Mouse (Mus musculus) kidney, embryonic 15.5 days (tissue): Measurements from ENCODE around the gene AC134908.4. TPM values are rescaled to one million over a fixed set of nuclear protein-coding genes. Genes with fewer than 3 reads are reported as not detected.
A peak's percentile ranks its signal among the peaks of the same experiment; 100 is the strongest.
"Not testable (repeated sequence)": the region's sequence is repeated elsewhere in the genome, so short reads cannot be mapped to it uniquely, and the experiment has no call there.

Source experiments
- ATAC-seq: fragments of 200-750 bp; cut with Nextera tagmentation; replicated peaks from 2 replicates; pipeline ENCODE4 v1.8.0; 2017; ENCODE audit warnings: moderate TSS enrichment; ENCODE audit not compliant: low FRiP score
- H3K27ac ChIP-seq: fragments of 300-500 bp; sonication (generic); 2 replicates; pipeline ENCODE4 v1.5.1; 2015; ENCODE audit warnings: mild to moderate bottlenecking, inconsistent platforms
- H3K27me3 ChIP-seq: fragments of 300-500 bp; sonication (generic); 2 replicates; pipeline ENCODE4 v1.6.1; 2015; ENCODE audit warnings: inconsistent platforms
- H3K36me3 ChIP-seq: fragments of 300-500 bp; sonication (generic); 2 replicates; pipeline ENCODE4 v1.6.1; 2015; ENCODE audit warnings: inconsistent platforms
- H3K4me1 ChIP-seq: fragments of 300-500 bp; sonication (generic); 2 replicates; pipeline ENCODE4 v1.6.1; 2015; ENCODE audit warnings: inconsistent platforms
- H3K4me2 ChIP-seq: fragments of 300-500 bp; sonication (generic); 2 replicates; pipeline ENCODE4 v1.6.1; 2015; ENCODE audit warnings: moderate library complexity, mild to moderate bottlenecking, inconsistent platforms
- H3K4me3 ChIP-seq: fragments of 300-500 bp; sonication (generic); replicated peaks from 2 replicates; pipeline ENCODE4 v1.5.1; 2015; ENCODE audit warnings: mild to moderate bottlenecking, inconsistent platforms
- H3K9ac ChIP-seq: fragments of 300-500 bp; sonication (generic); 2 replicates; pipeline ENCODE4 v1.6.1; 2015; ENCODE audit warnings: mild to moderate bottlenecking, inconsistent platforms
- H3K9me3 ChIP-seq: fragments of 300-500 bp; sonication (generic); replicated peaks from 2 replicates; pipeline ENCODE4 v1.6.1; 2016; ENCODE audit warnings: inconsistent platforms
- WGBS: fragments of 180-500 bp; shearing (Covaris S2); methylation state at CpG from one replicate; pipeline ENCODE4 v1.1.7; 2015; ENCODE audit warnings: mixed read lengths; 5-methylcytosine and 5-hydroxymethylcytosine counted together
- microRNA-seq: library from miRNA; unstranded; fragments of <30 nt; microRNA quantifications from one replicate; pipeline ENCODE4, GENCODE M21; 2016
- polyA plus RNA-seq: library from polyadenylated mRNA; unstranded; fragments of >200 nt; fragmentation: Nextera tagmentation; extraction: Ambion mirVana; gene quantifications from 2 replicates; pipeline ENCODE4 v1.2.1, GENCODE M21; 2015

AC134908.4 gene
- polyA plus RNA-seq, 1 experiment from 2014 or later, result not detected

DNA sequence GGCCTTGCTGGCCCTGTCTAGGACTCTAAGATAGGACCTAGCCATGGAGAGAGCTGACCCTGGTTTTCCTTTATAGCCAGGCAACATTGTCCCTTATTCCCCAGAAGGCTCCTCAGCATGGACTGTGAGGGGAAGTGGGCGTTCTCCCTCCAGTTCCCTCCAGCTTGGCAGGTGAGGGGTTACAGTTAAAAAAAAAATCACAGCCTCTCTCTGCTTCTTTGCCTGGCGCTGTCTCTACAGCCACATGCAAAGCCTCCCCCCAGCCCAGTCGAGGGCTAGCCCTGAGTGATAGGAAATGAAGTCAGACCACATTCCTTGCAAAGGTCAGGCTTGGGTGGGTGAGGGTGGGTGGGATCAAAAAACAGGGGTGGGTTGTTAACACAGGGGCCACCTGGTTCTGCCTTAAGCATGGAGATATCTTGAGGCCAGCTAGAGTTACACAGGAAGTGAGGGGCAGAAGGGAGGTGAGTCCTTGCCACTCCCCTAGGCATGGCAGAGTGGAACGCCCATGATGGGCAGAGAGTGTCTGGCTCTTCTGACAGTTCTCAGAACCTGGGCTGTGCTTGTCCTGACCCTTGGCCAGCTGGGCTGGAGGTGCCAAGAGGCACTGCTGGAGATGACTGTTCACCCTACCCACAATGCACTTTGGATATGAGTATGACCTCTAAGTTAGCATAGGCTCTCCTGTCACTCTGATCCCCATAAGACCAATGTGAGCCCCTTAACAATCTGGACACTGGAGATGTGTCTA is 39.7 kb downstream of the AC134908.4 start:
- Histone ChIP-seq H3K36me3 (no peaks in the 10 kb centered on the region), H3K4me2 (no peak overlapping the region), H3K27me3 (no peaks in the 10 kb centered on the region), H3K4me3 (no peak overlapping the region), H3K27ac (no peak overlapping the region), H3K4me1 (peaks cover 25% of the 10 kb centered on the region), H3K9me3 (no peaks in the 10 kb centered on the region), H3K9ac (no peak overlapping the region)
- 22% methylated on average over 4 of the region's 4 CpGs for WGBS
- 0 out of 2 replicates have a peak, but pooled peaks have one; percentile 49 for ATAC-seq

- no peaks in the 10 kb centered on the region for H3K9me3 ChIP-seq
- no peak overlapping the region for H3K4me3 ChIP-seq
- H3K4me1 ChIP-seq, result peaks cover 25% of the 10 kb centered on the region
- no peaks in the 10 kb centered on the region for H3K36me3 ChIP-seq
- WGBS, result 89% methylated on average over 4 of the region's 4 CpGs
- no peak overlapping the region for H3K9ac ChIP-seq
- no peak for ATAC-seq
- H3K4me2 ChIP-seq, result no peak overlapping the region
- H3K27me3 ChIP-seq, result no peaks in the 10 kb centered on the region
- H3K27ac ChIP-seq, result no peak overlapping the region
Measured at GRCm38 (mm10) chr17:25755086-25755485, 40.4 kb downstream of the AC134908.4 start.

DNA sequence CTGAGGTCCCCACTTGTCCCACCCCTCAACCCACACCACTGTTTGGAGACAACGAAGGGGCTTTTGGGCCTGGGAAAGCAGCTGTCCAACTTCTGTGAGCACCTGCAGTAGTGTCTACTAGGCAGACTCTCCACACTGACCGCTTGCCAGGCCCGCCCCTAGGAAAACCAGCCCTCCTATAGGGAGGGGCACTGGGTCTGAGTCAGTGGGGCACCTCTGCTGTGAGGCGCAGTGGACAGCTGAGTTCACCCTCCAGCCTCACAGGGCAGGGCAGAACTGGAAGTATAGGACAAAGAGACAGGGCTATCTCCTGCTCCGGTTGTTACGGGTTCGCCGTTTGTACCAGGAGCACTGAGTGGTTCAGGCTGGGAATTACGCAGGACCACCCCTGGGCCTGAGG is 41.2 kb downstream of the AC134908.4 start, which contains the start of gene Msln:
Gene Msln, minus strand, starts transcription at position 138 of the 400 bp plus-strand sequence.
- 85% methylated on average over 9 of the region's 9 CpGs for WGBS
- Histone ChIP-seq H3K4me1 (peaks cover 25% of the 10 kb centered on the region), H3K9ac (no peak within 1 kb of the TSS), H3K4me3 (no peak within 1 kb of the TSS), H3K9me3 (no peaks in the 10 kb centered on the region), H3K4me2 (no peak within 1 kb of the TSS), H3K27me3 (no peaks in the 10 kb centered on the region), H3K36me3 (no peaks in the 10 kb centered on the region), H3K27ac (no peak within 1 kb of the TSS)
- ATAC-seq, result no peak; the same call in 1 of the 2 replicates

GRCm38 (mm10) chr17:25751446-25751845 is 44.0 kb downstream of the AC134908.4 start:
- Histone ChIP-seq H3K36me3 (no peaks in the 10 kb centered on the region), H3K4me3 (no peak overlapping the region), H3K9ac (no peak overlapping the region), H3K4me1 (peaks cover 20% of the 10 kb centered on the region), H3K27me3 (no peaks in the 10 kb centered on the region), H3K4me2 (no peak overlapping the region), H3K9me3 (no peaks in the 10 kb centered on the region), H3K27ac (no peak overlapping the region)
- 26% methylated on average over 5 of the region's 5 CpGs for WGBS
- no peak for ATAC-seq

DNA sequence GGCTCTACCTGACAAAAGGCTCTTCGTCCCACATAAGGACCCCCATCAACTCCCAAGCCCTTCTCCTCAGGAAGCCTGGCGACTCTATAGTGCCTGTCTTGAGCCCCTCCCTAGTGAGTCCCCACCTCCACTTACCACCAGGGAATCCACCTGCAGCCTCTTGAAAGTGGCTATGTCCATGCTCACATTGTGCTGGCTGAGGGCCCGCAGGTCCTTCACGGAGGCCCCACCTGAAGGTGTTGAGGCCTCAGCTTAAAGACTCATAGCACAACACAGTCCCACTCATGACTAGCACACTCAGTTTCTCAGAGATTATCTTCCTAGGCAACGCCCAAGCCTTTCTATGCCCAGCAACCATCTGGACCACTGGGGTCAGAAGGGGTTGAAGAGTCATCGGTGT is 46.1 kb downstream of the AC134908.4 start:
- no peak for ATAC-seq
- no peaks in the 10 kb centered on the region for H3K36me3 ChIP-seq
- no peak overlapping the region for H3K9ac ChIP-seq
- H3K4me2 ChIP-seq, result no peak overlapping the region
- H3K27ac ChIP-seq, result no peak overlapping the region
- peaks cover 7% of the 10 kb centered on the region for H3K4me1 ChIP-seq
- no peaks in the 10 kb centered on the region for H3K9me3 ChIP-seq
- WGBS, result 83% methylated on average over 6 of the region's 6 CpGs
- no peak overlapping the region for H3K4me3 ChIP-seq
- H3K27me3 ChIP-seq, result no peaks in the 10 kb centered on the region

DNA sequence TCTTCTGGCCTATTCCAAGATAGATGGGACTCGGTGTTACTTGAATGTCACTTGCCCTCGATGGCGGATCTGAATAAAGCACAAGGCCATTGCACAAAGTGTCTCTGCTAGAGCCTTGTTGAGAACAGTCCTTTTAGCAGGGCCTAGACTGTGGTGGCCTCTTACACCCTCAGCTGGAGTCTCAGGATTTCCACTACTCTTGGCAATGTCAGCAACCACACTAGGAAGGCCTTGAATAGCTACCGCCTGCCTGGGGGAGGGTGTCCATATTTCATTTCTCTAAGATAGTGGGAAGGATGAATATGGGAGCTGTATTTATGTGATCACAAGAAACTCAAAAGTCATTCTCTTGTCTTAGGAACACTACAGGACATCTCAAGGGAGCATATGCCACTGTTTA is 47.2 kb downstream of the AC134908.4 start:
- H3K27me3 ChIP-seq, result no peaks in the 10 kb centered on the region
- H3K4me1 ChIP-seq, result peaks cover 7% of the 10 kb centered on the region
- no peak overlapping the region for H3K4me2 ChIP-seq
- no peaks in the 10 kb centered on the region for H3K9me3 ChIP-seq
- WGBS, result 85% methylated on average over 4 of the region's 4 CpGs
- H3K36me3 ChIP-seq, result no peaks in the 10 kb centered on the region
- H3K4me3 ChIP-seq, result no peak overlapping the region
- H3K27ac ChIP-seq, result no peak overlapping the region
- H3K9ac ChIP-seq, result no peak overlapping the region
- ATAC-seq, result no peak

DNA sequence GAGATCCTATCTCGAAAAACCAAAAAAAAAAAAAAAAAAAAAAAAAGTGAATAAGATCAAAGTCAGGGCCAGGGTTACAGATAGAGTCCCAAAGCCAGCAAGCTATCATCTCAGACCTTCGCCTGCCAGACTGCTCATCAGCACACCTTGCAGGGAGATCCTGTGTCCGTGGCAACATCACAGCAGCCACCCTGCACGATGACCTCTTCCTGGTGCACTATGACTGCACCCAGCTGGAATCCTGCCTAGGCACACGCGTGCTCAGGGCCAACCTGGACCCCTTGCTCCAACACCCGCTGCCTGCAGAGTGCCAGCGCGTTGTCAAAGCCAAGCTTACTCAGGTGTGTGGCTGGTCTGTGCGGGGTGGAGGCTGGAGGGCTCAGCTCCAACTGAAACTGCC is 51.1 kb downstream of the AC134908.4 start:
- no peaks in the 10 kb centered on the region for H3K27me3 ChIP-seq
- WGBS, result 80% methylated on average over 10 of the region's 10 CpGs
- H3K27ac ChIP-seq, result no peak overlapping the region
- H3K9ac ChIP-seq, result no peak overlapping the region
- no peaks in the 10 kb centered on the region for H3K9me3 ChIP-seq
- H3K4me2 ChIP-seq, result no peak overlapping the region
- ATAC-seq, result no peak
- H3K4me3 ChIP-seq, result no peak overlapping the region
- H3K4me1 ChIP-seq, result no peaks in the 10 kb centered on the region
- no peaks in the 10 kb centered on the region for H3K36me3 ChIP-seq

- Histone ChIP-seq H3K9me3 (no peaks in the 10 kb centered on the region), H3K27ac (no peak overlapping the region), H3K36me3 (no peaks in the 10 kb centered on the region), H3K4me1 (no peaks in the 10 kb centered on the region), H3K4me2 (no peak overlapping the region), H3K27me3 (no peaks in the 10 kb centered on the region), H3K4me3 (no peak overlapping the region), H3K9ac (no peak overlapping the region)
- WGBS, result 90% methylated on average over 9 of the region's 9 CpGs
- no peak for ATAC-seq
Measured at GRCm38 (mm10) chr17:25743831-25744230, 51.6 kb downstream of the AC134908.4 start.

GRCm38 (mm10) chr17:25741471-25741870 is 54.0 kb downstream of the AC134908.4 start:
- not testable (repeated sequence) for H3K4me1 ChIP-seq, H3K27me3 ChIP-seq, H3K27ac ChIP-seq, H3K9ac ChIP-seq, ATAC-seq, H3K9me3 ChIP-seq, H3K4me3 ChIP-seq, H3K36me3 ChIP-seq, H3K4me2 ChIP-seq
- 78% methylated on average over 12 of the region's 12 CpGs for WGBS

Small RNA genes within 50 kb of the gene (microRNA-seq; reads per million reads assigned to microRNA genes)
- gene Gm25083 (not detected), gene Mir3082 (not detected), gene Mir6966 (not detected)

Other genes starting within 250 kb of the AC134908.4 start
- gene Sox8, start 225.0 kb downstream of the AC134908.4 start, polyA plus RNA-seq, result 5.1 and 5.9 TPM in 2 replicates
- 30.9 and 32.1 TPM in 2 replicates for gene Lmf1, start 216.6 kb downstream of the AC134908.4 start, polyA plus RNA-seq
- gene Gng13, start 78.5 kb downstream of the AC134908.4 start, polyA plus RNA-seq, result 0.99 and 1.1 TPM in 2 replicates
- 31.0 and 38.4 TPM in 2 replicates for gene Chtf18, start 68.2 kb downstream of the AC134908.4 start, polyA plus RNA-seq
- 19.3 and 20.7 TPM in 2 replicates for gene Rpusd1, start 68.0 kb downstream of the AC134908.4 start, polyA plus RNA-seq
- 0.08 TPM in 1 of 2 replicates, not detected in the other for gene Mslnl, start 59.6 kb downstream of the AC134908.4 start, polyA plus RNA-seq
- gene Msln, start 41.3 kb downstream of the AC134908.4 start, polyA plus RNA-seq, result 5.6 and 6.3 TPM in 2 replicates
- gene Narfl, start 21.9 kb downstream of the AC134908.4 start, polyA plus RNA-seq, result 30.6 and 31.8 TPM in 2 replicates
- 63.0 and 74.8 TPM in 2 replicates for gene Haghl, start 10.0 kb downstream of the AC134908.4 start, polyA plus RNA-seq
- gene Ccdc78, start 9.1 kb downstream of the AC134908.4 start, polyA plus RNA-seq, result 0.23 and 0.29 TPM in 2 replicates
- gene Fam173a, start 2.8 kb downstream of the AC134908.4 start, polyA plus RNA-seq, result 91.7 and 101 TPM in 2 replicates
- 53.5 and 58.5 TPM in 2 replicates for gene Metrn, start 1.5 kb upstream of the AC134908.4 start, polyA plus RNA-seq
- 1.5 and 2.2 TPM in 2 replicates for gene Fbxl16, start 13.4 kb upstream of the AC134908.4 start, polyA plus RNA-seq
- 28.1 and 31.8 TPM in 2 replicates for gene Wdr24, start 28.0 kb upstream of the AC134908.4 start, polyA plus RNA-seq
- 56.2 and 61.4 TPM in 2 replicates for gene Jmjd8, start 33.2 kb upstream of the AC134908.4 start, polyA plus RNA-seq
- gene Stub1, start 37.7 kb upstream of the AC134908.4 start, polyA plus RNA-seq, result 336 and 362 TPM in 2 replicates
- gene Rhbdl1, start 41.6 kb upstream of the AC134908.4 start, polyA plus RNA-seq, result 2.8 and 3.8 TPM in 2 replicates
- gene Gm20683, start 46.1 kb upstream of the AC134908.4 start, polyA plus RNA-seq, result 1.8 and 3.0 TPM in 2 replicates
- gene Rhot2, start 49.2 kb upstream of the AC134908.4 start, polyA plus RNA-seq, result 26.8 and 29.0 TPM in 2 replicates
- 31.2 and 35.6 TPM in 2 replicates for gene Wdr90, start 65.8 kb upstream of the AC134908.4 start, polyA plus RNA-seq
- gene Mcrip2, start 73.1 kb upstream of the AC134908.4 start, polyA plus RNA-seq, result 54.9 and 55.1 TPM in 2 replicates
- 78.7 and 81.5 TPM in 2 replicates for gene Mettl26, start 79.4 kb upstream of the AC134908.4 start, polyA plus RNA-seq
- gene Wfikkn1, start 85.2 kb upstream of the AC134908.4 start, polyA plus RNA-seq, result 0.49 and 0.56 TPM in 2 replicates
- 27.8 and 30.9 TPM in 2 replicates for gene Rab40c, start 124.1 kb upstream of the AC134908.4 start, polyA plus RNA-seq
- 72.2 and 76.4 TPM in 2 replicates for gene Pigq, start 149.3 kb upstream of the AC134908.4 start, polyA plus RNA-seq
- gene Nhlrc4, start 149.3 kb upstream of the AC134908.4 start, polyA plus RNA-seq, result 1.5 TPM in 2 replicates
- gene A930017K11Rik, start 156.9 kb upstream of the AC134908.4 start, polyA plus RNA-seq, result 5.4 and 5.7 TPM in 2 replicates
- gene Capn15, start 190.1 kb upstream of the AC134908.4 start, polyA plus RNA-seq, result 22.7 and 31.6 TPM in 2 replicates